Comparison of ENCODE assay signal across 21 mouse cellular contexts in genomic region chr7:132234250-132234649, GRCm38 (mm10).
DNase-seq lines count a peak whose midpoint lies in the region; ATAC-seq and TF ChIP-seq lines count a peak whose summit lies in the region.
"Had no signal": no experiment of that assay in that cellular context is flagged by ENCODE, and none has a peak within 500 bp of the region (broad histone marks: within the 10 kb centered on the region; RNA-seq: fewer than 3 reads in every experiment).

No protein-coding gene starts in this region.

- DNase-seq in forebrain, embryonic 10.5 days (ENCODE audit: extremely low spot score, low spot score): no peak
- DNase-seq in forebrain, embryonic 11.5 days (ENCODE audit: low spot score): no peak
- no peak for DNase-seq in layer of hippocampus, adult 2 months (ENCODE audit: low spot score in 2 of 2)
- no peak for DNase-seq in layer of hippocampus, adult 9-11 months
- no peak for DNase-seq in embryo, embryonic 10 days (ENCODE audit: low spot score)
- no peak for DNase-seq in right cerebral cortex, postnatal 36 days (ENCODE audit: low spot score in 2 of 2)
- DNase-seq: adrenal gland, postnatal 25 days; cerebellum, adult 9-11 months; gastrocnemius, postnatal 36 days; kidney, adult 11 months; kidney, postnatal 36 days; left cerebral cortex, postnatal 4 days; liver, embryonic 13.5 days; lung, embryonic 14.5 days; thymus, adult 2 months had no signal

- 42% methylated on average over 3 of the region's 3 CpGs for WGBS in forebrain, embryonic 10.5 days
- WGBS in forebrain, embryonic 11.5 days: 64% methylated on average over 3 of the region's 3 CpGs
- 40% methylated on average over 3 of the region's 3 CpGs for WGBS in embryonic facial prominence, embryonic 13.5 days
- WGBS in stomach, embryonic 15.5 days: 59% methylated on average over 3 of the region's 3 CpGs

- no peak overlapping the region for H3K4me2 ChIP-seq in forebrain, embryonic 11.5 days (ENCODE audit: low read depth, low read length, severe bottlenecking)
- H3K4me2 ChIP-seq in embryonic facial prominence, embryonic 13.5 days: no peak overlapping the region
- no peak overlapping the region for H3K4me2 ChIP-seq in stomach, embryonic 15.5 days
- H3K4me2 ChIP-seq: heart, embryonic 15.5 days; kidney, embryonic 15.5 days; liver, embryonic 13.5 days; lung, embryonic 14.5 days; midbrain, embryonic 13.5 days had no signal

- H3K36me3 ChIP-seq in forebrain, embryonic 10.5 days (replicated peaks): peaks cover 30% of the 10 kb centered on the region
- no peaks in the 10 kb centered on the region for H3K36me3 ChIP-seq in forebrain, embryonic 11.5 days (ENCODE audit: control insufficient read depth, insufficient read depth, low read length)
- H3K36me3 ChIP-seq in embryonic facial prominence, embryonic 13.5 days: peaks cover 35% of the 10 kb centered on the region
- no peaks in the 10 kb centered on the region for H3K36me3 ChIP-seq in stomach, embryonic 15.5 days
- H3K36me3 ChIP-seq: heart, embryonic 15.5 days had no signal

- peaks cover 21% of the 10 kb centered on the region for H3K4me1 ChIP-seq in forebrain, embryonic 10.5 days
- H3K4me1 ChIP-seq in forebrain, embryonic 11.5 days (replicated peaks; ENCODE audit: control insufficient read depth, insufficient read depth, low read length): peaks cover 3% of the 10 kb centered on the region; the same call in 1 of the 2 replicates
- peaks cover 14% of the 10 kb centered on the region for H3K4me1 ChIP-seq in embryonic facial prominence, embryonic 13.5 days
- H3K4me1 ChIP-seq in stomach, embryonic 15.5 days: peaks cover 6% of the 10 kb centered on the region; the same call in 1 of the 2 replicates

- TF ChIP-seq CTCF in layer of hippocampus, adult 2 months (conservative IDR thresholded peaks at IDR 0.05): no peak

- no peak overlapping the region for H3K9ac ChIP-seq in forebrain, embryonic 11.5 days (ENCODE audit: low read length)
- H3K9ac ChIP-seq in embryonic facial prominence, embryonic 13.5 days: 0 out of 2 replicates have a peak overlapping the region, but pooled peaks have one; percentile 3
- no peak overlapping the region for H3K9ac ChIP-seq in stomach, embryonic 15.5 days
- H3K9ac ChIP-seq: heart, embryonic 15.5 days; kidney, embryonic 15.5 days; liver, embryonic 13.5 days; lung, embryonic 14.5 days; midbrain, embryonic 13.5 days had no signal

- H3K9me3 ChIP-seq in forebrain, embryonic 10.5 days: no peaks in the 10 kb centered on the region
- H3K9me3 ChIP-seq in forebrain, embryonic 11.5 days (ENCODE audit: control insufficient read depth, low read length): no peaks in the 10 kb centered on the region
- no peaks in the 10 kb centered on the region for H3K9me3 ChIP-seq in embryonic facial prominence, embryonic 13.5 days
- H3K9me3 ChIP-seq in stomach, embryonic 15.5 days: no peaks in the 10 kb centered on the region
- H3K9me3 ChIP-seq: heart, embryonic 15.5 days; kidney, embryonic 15.5 days; liver, embryonic 13.5 days; midbrain, embryonic 13.5 days had no signal

- no peaks in the 10 kb centered on the region for H3K27me3 ChIP-seq in forebrain, embryonic 10.5 days (ENCODE audit: poor library complexity, severe bottlenecking)
- no peaks in the 10 kb centered on the region for H3K27me3 ChIP-seq in forebrain, embryonic 11.5 days (ENCODE audit: control insufficient read depth, insufficient read depth, low read length)
- H3K27me3 ChIP-seq in embryonic facial prominence, embryonic 13.5 days: no peaks in the 10 kb centered on the region
- H3K27me3 ChIP-seq in stomach, embryonic 15.5 days (replicated peaks): no peaks in the 10 kb centered on the region
- H3K27me3 ChIP-seq: heart, embryonic 15.5 days; kidney, embryonic 15.5 days; liver, embryonic 13.5 days; midbrain, embryonic 13.5 days had no signal

- H3K27ac ChIP-seq in forebrain, embryonic 10.5 days: peak overlapping the region; percentile 40
- H3K27ac ChIP-seq in forebrain, embryonic 11.5 days (ENCODE audit: low read depth, low read length): no peak overlapping the region
- H3K27ac ChIP-seq in layer of hippocampus, adult 2 months: peak overlapping the region; percentile 14; the same call in 1 of the 2 replicates
- H3K27ac ChIP-seq in embryonic facial prominence, embryonic 13.5 days: peak overlapping the region; percentile 49
- H3K27ac ChIP-seq in stomach, embryonic 15.5 days: peak overlapping the region; percentile 67
- H3K27ac ChIP-seq: heart, embryonic 15.5 days; kidney, embryonic 15.5 days; liver, embryonic 13.5 days; midbrain, embryonic 13.5 days had no signal

- H3K4me3 ChIP-seq in forebrain, embryonic 10.5 days: no peak overlapping the region
- H3K4me3 ChIP-seq in forebrain, embryonic 11.5 days (ENCODE audit: low read depth, low read length): no peak overlapping the region
- H3K4me3 ChIP-seq in layer of hippocampus, adult 2 months: no peak overlapping the region
- H3K4me3 ChIP-seq in embryonic facial prominence, embryonic 13.5 days: no peak overlapping the region
- H3K4me3 ChIP-seq in stomach, embryonic 15.5 days (replicated peaks): no peak overlapping the region
- H3K4me3 ChIP-seq: heart, embryonic 15.5 days; kidney, embryonic 15.5 days; liver, embryonic 13.5 days; midbrain, embryonic 13.5 days had no signal

- no peak for ATAC-seq in forebrain, embryonic 11.5 days (replicated peaks; ENCODE audit: low FRiP score)
- ATAC-seq in embryonic facial prominence, embryonic 13.5 days (ENCODE audit: insufficient number of reproducible peaks, insufficient read depth, low FRiP score, low TSS enrichment, low read depth): no peak
- 0 out of 2 replicates have a peak, but pooled peaks have one; percentile 8 for ATAC-seq in stomach, embryonic 15.5 days (ENCODE audit: insufficient read depth, low FRiP score, low read depth)
- ATAC-seq: forebrain, embryonic 16.5 days; midbrain, embryonic 13.5 days had no signal
